Mouse (Mus musculus) NIH3T3 (cell line): ENCODE results near the gene B3gat3.
A peak's percentile ranks its signal among the peaks of the same experiment; 100 is the strongest.

Experiments
- DNase-seq: peaks from one replicate; pipeline ENCODE4 v3.0.0-alpha.2; 2012; ENCODE audit warnings: low read depth

Gene B3gat3

DNA sequence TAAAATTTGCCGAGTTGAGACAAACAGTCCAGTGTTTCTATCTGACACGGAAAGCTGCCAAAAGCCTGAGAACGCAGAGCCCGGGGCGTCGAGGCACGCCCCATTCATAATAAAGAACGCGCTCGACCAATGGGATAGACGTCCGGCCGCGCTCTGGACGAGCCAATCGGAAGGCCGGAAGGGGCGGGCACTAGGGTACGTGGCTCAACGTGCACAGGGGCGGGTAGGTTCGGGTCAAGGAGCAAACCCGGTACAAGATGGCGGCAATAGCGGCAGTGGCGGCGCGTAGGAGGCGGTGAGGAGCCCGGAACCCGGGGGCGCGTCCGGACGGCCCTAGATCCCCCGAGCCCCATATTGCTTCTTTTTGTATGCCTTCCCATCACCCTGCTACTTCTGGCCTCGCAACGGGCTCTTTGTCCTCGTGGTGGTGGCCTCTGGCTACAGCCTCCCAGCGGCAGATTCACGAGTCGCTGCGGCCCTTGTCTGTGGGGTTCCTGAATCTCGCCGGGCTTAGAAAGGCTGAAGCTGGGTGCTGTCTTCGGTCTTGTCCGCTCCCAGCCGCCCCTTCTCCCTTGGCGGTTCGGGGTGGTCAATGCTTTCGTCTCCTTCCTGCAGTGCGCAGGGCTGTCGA, 22.2 kb upstream of the B3gat3 start, which contains the start of gene Ganab:
Ganab (plus strand) TSS at position 207 of the 631 bp plus-strand sequence.
- DNase-seq = peak; percentile 99

GRCm38 (mm10) chr19:8898576-8898975, 21.6 kb upstream of the B3gat3 start:
- peak; percentile 66 for DNase-seq

GRCm38 (mm10) chr19:8899079-8899478, 21.1 kb upstream of the B3gat3 start:
- DNase-seq = peak; percentile 45

DNA sequence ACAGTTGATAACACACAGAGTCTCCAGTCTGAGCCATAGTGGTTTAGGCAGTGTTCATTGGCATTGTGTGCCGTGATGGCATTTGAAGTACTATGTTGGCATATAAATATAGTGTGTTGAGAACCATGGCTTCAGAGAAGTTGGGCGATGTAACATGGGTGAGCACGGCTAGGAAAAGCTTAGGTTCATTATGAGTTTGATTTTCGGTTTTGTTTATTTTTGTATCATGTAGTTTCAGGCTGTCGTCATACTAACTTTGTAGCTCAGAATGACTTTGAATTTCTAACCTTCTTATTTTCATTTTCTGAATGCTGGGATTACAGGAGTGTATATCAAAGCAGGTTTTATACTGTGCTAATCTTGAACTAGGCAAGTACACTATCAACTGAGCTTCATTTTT, 16.8 kb upstream of the B3gat3 start:
- DNase-seq = no peak

DNA sequence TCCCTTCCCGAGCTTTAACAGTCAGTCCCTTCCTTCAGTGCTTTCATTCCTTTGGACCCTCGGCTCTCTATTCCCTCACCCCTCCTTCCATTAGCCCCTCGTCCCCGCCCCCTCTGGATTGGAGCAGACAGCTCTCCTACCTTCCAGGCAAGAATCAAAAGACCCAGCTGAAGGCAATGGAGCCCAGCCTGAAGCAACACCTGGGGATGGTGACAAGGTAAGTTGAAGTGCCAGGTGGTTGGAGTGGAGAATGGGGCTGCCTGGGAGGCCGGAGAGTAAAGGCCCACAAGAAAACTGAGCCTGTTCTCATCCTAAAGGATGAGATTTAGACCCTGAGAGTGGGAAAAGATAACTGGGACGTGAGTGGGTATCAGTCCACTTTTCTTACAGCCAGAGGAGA, 11.6 kb upstream of the B3gat3 start:
- DNase-seq = no peak

DNA sequence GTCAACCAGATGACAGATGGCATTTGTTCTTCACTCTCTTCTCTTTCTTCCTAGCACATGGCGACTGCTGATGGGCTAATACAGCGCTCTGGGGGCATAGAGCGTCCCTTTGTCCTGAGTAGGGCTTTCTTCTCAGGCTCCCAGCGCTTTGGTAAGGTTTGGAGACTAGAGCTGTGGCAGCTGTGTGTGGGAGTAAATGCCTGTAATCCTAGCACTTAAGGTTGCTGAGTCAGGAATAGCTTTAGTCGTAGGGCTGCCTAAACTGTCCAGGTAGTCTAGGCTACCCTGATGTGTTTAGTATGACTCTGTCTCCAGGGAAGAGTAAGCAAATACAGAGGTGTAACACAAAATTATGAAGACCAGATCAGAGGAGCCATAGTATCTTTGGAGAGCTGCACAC, 8.4 kb upstream of the B3gat3 start:
- no peak for DNase-seq

DNA sequence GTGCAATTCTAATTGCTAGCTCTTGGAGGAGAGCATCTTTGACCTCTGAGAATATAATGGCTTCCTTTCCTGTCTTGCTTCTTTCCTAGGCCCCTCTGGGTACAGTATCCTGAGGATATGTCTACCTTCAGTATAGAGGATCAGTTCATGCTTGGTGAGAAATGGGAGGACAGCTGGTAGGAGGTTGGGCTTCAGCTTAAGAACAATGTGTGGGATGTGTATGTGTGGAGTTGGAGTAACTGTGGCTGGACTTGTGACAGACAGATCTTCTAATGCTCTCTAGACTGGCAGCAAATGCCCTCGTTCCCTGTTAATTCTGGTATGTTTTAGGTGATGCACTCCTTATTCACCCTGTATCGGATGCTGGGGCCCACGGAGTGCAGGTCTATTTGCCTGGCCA, 6.0 kb upstream of the B3gat3 start:
- DNase-seq = no peak

DNA sequence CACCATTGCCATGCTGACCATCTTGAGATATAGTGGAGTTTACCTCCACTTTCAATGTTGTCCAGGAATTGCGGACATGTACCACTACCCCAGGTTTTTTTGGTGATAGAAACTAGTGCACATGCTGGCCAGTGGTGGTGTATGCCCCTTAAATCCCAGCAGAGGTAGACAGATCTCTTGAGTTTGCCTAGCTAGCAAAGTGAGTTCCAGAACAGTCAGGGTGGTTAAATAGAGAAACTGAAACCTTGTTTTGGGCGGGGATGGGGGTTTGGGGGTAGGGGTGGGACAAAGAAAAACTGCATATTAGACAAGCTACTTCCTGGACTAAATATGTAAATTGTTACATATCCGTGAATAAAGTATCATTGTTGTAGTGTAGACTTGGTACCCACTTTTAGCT, 1.2 kb upstream of the B3gat3 start:
- no peak for DNase-seq

- DNase-seq = peak; percentile 25
Measured at GRCm38 (mm10) chr19:8919684-8920072, 496 bp upstream of the B3gat3 start.

GRCm38 (mm10) chr19:8920836-8921291, 690 bp downstream of the B3gat3 start:
- peak; percentile 81 for DNase-seq

- DNase-seq = no peak
Measured at GRCm38 (mm10) chr19:8921741-8922140, 1.6 kb downstream of the B3gat3 start.

- DNase-seq = no peak
Measured at GRCm38 (mm10) chr19:8926766-8927165, 6.6 kb downstream of the B3gat3 start.

GRCm38 (mm10) chr19:8927891-8928525, 7.8 kb downstream of the B3gat3 start:
- DNase-seq = no peak

DNA sequence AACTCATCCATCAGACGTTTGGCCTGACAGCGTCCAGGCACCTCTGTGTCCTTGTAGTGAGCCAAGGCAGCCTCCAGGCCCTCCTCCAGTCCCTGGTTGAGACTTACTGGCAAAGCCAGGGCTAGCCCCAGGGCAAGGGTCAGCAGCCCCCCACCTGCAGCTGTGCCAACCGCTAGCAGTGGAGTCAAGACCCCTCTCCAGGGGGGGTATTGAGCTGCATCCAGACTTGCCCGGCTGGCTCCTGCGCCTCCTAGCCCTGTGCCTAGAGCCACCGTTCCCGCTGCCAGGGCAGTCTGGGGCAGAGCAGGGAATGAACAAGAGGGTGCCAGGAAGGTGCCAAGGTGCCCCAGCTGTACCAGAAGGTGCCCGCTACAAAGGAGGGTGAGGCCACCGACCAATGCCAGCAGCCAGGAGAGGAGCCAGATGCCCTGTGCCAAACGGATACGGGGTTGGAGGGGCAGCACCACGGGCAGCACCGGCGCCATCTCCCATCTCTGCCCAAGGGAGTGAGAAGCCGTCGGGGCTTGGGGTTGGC, 8.6 kb downstream of the B3gat3 start:
- no peak for DNase-seq

GRCm38 (mm10) chr19:8929224-8930088, 9.3 kb downstream of the B3gat3 start, which contains the start of the genes Rom1 and Eml3:
TSS of gene Rom1 (minus strand) at chr19:8929356.
TSS of gene Eml3 (plus strand) at chr19:8929552.
- peak; percentile 82 for DNase-seq

- DNase-seq = peak; percentile 44
Measured at GRCm38 (mm10) chr19:8930117-8930516, 9.9 kb downstream of the B3gat3 start.

- no peak for DNase-seq
Measured at GRCm38 (mm10) chr19:8930771-8931170, 10.6 kb downstream of the B3gat3 start.

GRCm38 (mm10) chr19:8936736-8937135, 16.6 kb downstream of the B3gat3 start:
- no peak for DNase-seq

- no peak for DNase-seq
Measured at GRCm38 (mm10) chr19:8940526-8941133, 20.5 kb downstream of the B3gat3 start.

GRCm38 (mm10) chr19:8941136-8941514, 21.0 kb downstream of the B3gat3 start:
- DNase-seq = no peak

DNA sequence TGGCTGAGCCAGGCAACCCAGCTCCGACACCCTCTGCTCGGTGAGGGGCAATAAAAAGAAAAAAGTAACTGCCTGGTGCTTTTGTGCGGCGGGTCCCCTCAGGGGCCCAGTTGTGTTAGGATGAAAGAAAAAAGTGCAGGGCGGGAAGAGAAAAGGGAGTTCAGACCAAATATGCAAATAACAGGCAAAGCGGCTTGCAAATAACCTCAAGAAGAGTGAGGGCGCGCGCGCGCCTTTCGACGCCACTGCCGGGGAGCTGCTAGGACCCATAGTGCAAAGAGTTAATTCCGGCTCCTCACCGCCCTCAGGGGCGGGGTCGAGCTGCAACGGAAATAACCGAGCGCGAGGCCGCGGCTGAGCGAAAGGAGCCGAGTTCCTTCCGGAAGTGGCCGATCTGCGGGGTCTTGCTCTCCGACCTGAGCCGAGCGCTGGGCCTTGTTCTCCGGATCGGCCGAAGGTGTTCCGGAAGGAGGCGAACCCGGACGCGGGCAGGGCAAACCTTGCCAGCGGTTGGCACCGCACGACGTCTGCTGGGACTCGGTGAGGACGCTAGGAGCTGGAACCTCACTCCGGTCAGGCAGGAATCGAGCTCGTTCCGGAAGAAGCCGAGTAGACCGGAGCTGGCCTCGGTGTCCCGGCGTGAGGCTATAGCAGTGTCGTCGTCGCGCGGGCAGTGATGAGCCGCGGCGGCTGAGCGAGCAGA, 21.5 kb downstream of the B3gat3 start, which contains the start of gene Mta2:
Mta2 (plus strand) TSS at position 361 of the 703 bp plus-strand sequence.
- DNase-seq = peak; percentile 99
